In genomic region chrX:103806373-103806772, GRCm38 (mm10) we compare ENCODE assay signal across 35 mouse cellular contexts.
"Had no signal": no experiment of that assay in that cellular context is flagged by ENCODE, and none has a peak within 500 bp of the region (broad histone marks: within the 10 kb centered on the region; RNA-seq: fewer than 3 reads in every experiment).

No protein-coding gene starts in this region.

- H3K9me3 ChIP-seq: heart, embryonic 12.5 days; heart, embryonic 13.5 days; heart, embryonic 15.5 days; hindbrain, embryonic 10.5 days; hindbrain, embryonic 12.5 days; hindbrain, embryonic 13.5 days; hindbrain, embryonic 15.5 days; intestine, embryonic 15.5 days; kidney, embryonic 15.5 days had no signal

- H3K4me3 ChIP-seq: heart, embryonic 12.5 days; heart, embryonic 13.5 days; heart, embryonic 15.5 days; hindbrain, embryonic 10.5 days; hindbrain, embryonic 12.5 days; hindbrain, embryonic 13.5 days; hindbrain, embryonic 15.5 days; intestine, embryonic 15.5 days; kidney, embryonic 15.5 days; layer of hippocampus, adult 2 months; left cerebral cortex, adult 2 months had no signal

- H3K36me3 ChIP-seq: heart, embryonic 12.5 days; heart, embryonic 13.5 days; heart, embryonic 15.5 days; hindbrain, embryonic 10.5 days; hindbrain, embryonic 12.5 days; hindbrain, embryonic 13.5 days; hindbrain, embryonic 15.5 days; intestine, embryonic 15.5 days; kidney, embryonic 15.5 days had no signal

- H3K9ac ChIP-seq: heart, embryonic 12.5 days; heart, embryonic 13.5 days; heart, embryonic 15.5 days; hindbrain, embryonic 12.5 days; hindbrain, embryonic 13.5 days; hindbrain, embryonic 14.5 days; hindbrain, embryonic 15.5 days; intestine, embryonic 15.5 days; kidney, embryonic 15.5 days had no signal

- H3K27ac ChIP-seq: heart, embryonic 13.5 days; heart, embryonic 15.5 days; hindbrain, embryonic 10.5 days; hindbrain, embryonic 12.5 days; hindbrain, embryonic 13.5 days; hindbrain, embryonic 14.5 days; hindbrain, embryonic 15.5 days; hindbrain, postnatal 0 days; intestine, embryonic 15.5 days; kidney, embryonic 15.5 days; kidney, postnatal 0 days; layer of hippocampus, adult 2 months; left cerebral cortex, adult 2 months had no signal

- H3K4me1 ChIP-seq: heart, embryonic 12.5 days; heart, embryonic 13.5 days; heart, embryonic 15.5 days; hindbrain, embryonic 10.5 days; hindbrain, embryonic 12.5 days; hindbrain, embryonic 13.5 days; hindbrain, embryonic 15.5 days; intestine, embryonic 15.5 days; kidney, embryonic 15.5 days had no signal

- H3K4me2 ChIP-seq: heart, embryonic 11.5 days; heart, embryonic 12.5 days; heart, embryonic 13.5 days; heart, embryonic 15.5 days; hindbrain, embryonic 12.5 days; hindbrain, embryonic 13.5 days; hindbrain, embryonic 14.5 days; hindbrain, embryonic 15.5 days; intestine, embryonic 15.5 days; kidney, embryonic 15.5 days had no signal

- ATAC-seq: hindbrain, embryonic 16.5 days; hindbrain, postnatal 0 days; inflammation-experienced regulatory T-cells, adult 6 months; intestine, embryonic 15.5 days; intestine, embryonic 16.5 days; intestine, postnatal 0 days had no signal

- H3K27me3 ChIP-seq: intestine, embryonic 15.5 days had no signal

- DNase-seq: heart, postnatal 10 days; heart, postnatal 14 days; heart, postnatal 36 days; heart, postnatal 4 days; kidney, adult 11 months; kidney, adult 18-20 months; kidney, adult 2 months; kidney, adult 8-10 months; kidney, adult 9 months; kidney, postnatal 10 days; kidney, postnatal 14 days; kidney, postnatal 25 days; kidney, postnatal 36 days; kidney, postnatal 4 days; layer of hippocampus, adult 9-11 months; layer of hippocampus, postnatal 36 days had no signal
